ENCODE assay signal across 22 mouse cellular contexts in the genomic region with DNA sequence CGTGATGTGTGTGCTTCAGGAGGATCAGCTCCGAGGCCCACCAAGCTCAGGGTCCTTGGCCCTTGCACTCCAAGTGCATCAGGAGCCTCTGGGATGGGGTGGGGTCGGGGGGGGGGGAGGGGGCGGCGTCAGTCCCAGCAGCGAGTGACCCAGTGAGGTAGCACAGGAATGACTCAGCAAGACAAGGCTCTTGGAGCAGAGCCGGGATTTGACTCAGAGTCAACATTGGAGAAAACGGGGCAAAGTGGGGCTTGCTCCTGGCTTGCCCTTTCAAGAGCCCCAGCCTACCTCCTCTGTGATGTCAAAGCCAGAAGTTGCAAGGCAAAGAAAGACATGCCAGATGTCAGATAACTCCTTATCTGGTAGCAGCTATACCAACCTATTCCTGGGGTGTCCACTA. TPM values are rescaled to one million over a fixed set of nuclear protein-coding genes. Genes with fewer than 3 reads are reported as not detected.
DNase-seq lines count a peak whose midpoint lies in the region; ATAC-seq and TF ChIP-seq lines count a peak whose summit lies in the region.
"Had no signal": no experiment of that assay in that cellular context is flagged by ENCODE, and none has a peak within 500 bp of the region (broad histone marks: within the 10 kb centered on the region; RNA-seq: fewer than 3 reads in every experiment).

No protein-coding gene starts in this region.

- DNase-seq in lung, postnatal 36 days = peak; percentile 43
- no peak for DNase-seq in lung, postnatal 4 days
- DNase-seq in ES-E14 (ENCODE audit: low read depth, low spot score) = no peak
- DNase-seq in adrenal gland, postnatal 14 days = peak; percentile 63
- DNase-seq in stomach, postnatal 0 days (ENCODE audit: low spot score) = peak; percentile 61
- no peak for DNase-seq in cerebellum, adult 11 months
- no peak for DNase-seq in right cerebral cortex, adult 18-20 months
- DNase-seq: cerebellum, adult 9-11 months; kidney, adult 18-20 months; kidney, postnatal 10 days; liver, embryonic 13.5 days; right cerebral cortex, postnatal 25 days had no signal

- no peak for TF ChIP-seq EP300 in stomach, postnatal 0 days (optimal IDR thresholded peaks at IDR 0.05)

- TF ChIP-seq CTCF in stomach, postnatal 0 days (IDR thresholded peaks at IDR 0.05; ENCODE audit: low read depth) = no peak

- H3K27ac ChIP-seq in ES-E14 (ENCODE audit: insufficient read depth, low read depth, low read length, poor library complexity, severe bottlenecking) = peak overlapping the region; percentile 35; the same call in 1 of the 2 replicates
- no peak overlapping the region for H3K27ac ChIP-seq in stomach, postnatal 0 days (replicated peaks)
- H3K27ac ChIP-seq: embryonic facial prominence, embryonic 15.5 days; forebrain, embryonic 12.5 days; heart, embryonic 15.5 days; hindbrain, embryonic 10.5 days; layer of hippocampus, adult 2 months; left cerebral cortex, adult 2 months; limb, embryonic 12.5 days; liver, embryonic 13.5 days; lung, embryonic 15.5 days had no signal

- H3K27me3 ChIP-seq in stomach, postnatal 0 days (ENCODE audit: control insufficient read depth, insufficient read depth, low read length) = no peaks in the 10 kb centered on the region
- H3K27me3 ChIP-seq: embryonic facial prominence, embryonic 15.5 days; forebrain, embryonic 12.5 days; limb, embryonic 12.5 days; liver, embryonic 13.5 days; lung, embryonic 15.5 days had no signal

- no peaks in the 10 kb centered on the region for H3K36me3 ChIP-seq in ES-E14 (ENCODE audit: control insufficient read depth, insufficient read depth, low read length, poor library complexity, severe bottlenecking)
- H3K36me3 ChIP-seq in stomach, postnatal 0 days (ENCODE audit: control insufficient read depth, insufficient read depth, low read length) = no peaks in the 10 kb centered on the region
- H3K36me3 ChIP-seq: embryonic facial prominence, embryonic 15.5 days; forebrain, embryonic 12.5 days; heart, embryonic 15.5 days; hindbrain, embryonic 10.5 days; limb, embryonic 12.5 days; liver, embryonic 13.5 days; lung, embryonic 15.5 days had no signal

- H3K9me3 ChIP-seq in ES-E14 (ENCODE audit: control insufficient read depth, insufficient read depth, low read depth, low read length) = no peaks in the 10 kb centered on the region
- H3K9me3 ChIP-seq in stomach, postnatal 0 days (ENCODE audit: control insufficient read depth, low read length) = no peaks in the 10 kb centered on the region
- H3K9me3 ChIP-seq: embryonic facial prominence, embryonic 15.5 days; forebrain, embryonic 12.5 days; heart, embryonic 15.5 days; hindbrain, embryonic 10.5 days; limb, embryonic 12.5 days; liver, embryonic 13.5 days; lung, embryonic 15.5 days had no signal

- no peak overlapping the region for H3K9ac ChIP-seq in ES-E14 (ENCODE audit: insufficient read depth, low read depth, low read length, poor library complexity, severe bottlenecking)
- H3K9ac ChIP-seq in stomach, postnatal 0 days (ENCODE audit: low read length) = no peak overlapping the region
- H3K9ac ChIP-seq: embryonic facial prominence, embryonic 15.5 days; forebrain, embryonic 12.5 days; heart, embryonic 15.5 days; limb, embryonic 12.5 days; liver, embryonic 13.5 days; lung, embryonic 15.5 days had no signal

- H3K4me3 ChIP-seq in ES-E14 (ENCODE audit: insufficient read depth in 1 of 2, low read depth in 1 of 2, low read length in 2 of 2, poor library complexity in 1 of 2, severe bottlenecking in 1 of 2) = no peak overlapping the region
- H3K4me3 ChIP-seq in stomach, postnatal 0 days (ENCODE audit: low read depth, low read length) = no peak overlapping the region
- H3K4me3 ChIP-seq: embryonic facial prominence, embryonic 15.5 days; forebrain, embryonic 12.5 days; heart, embryonic 15.5 days; hindbrain, embryonic 10.5 days; layer of hippocampus, adult 2 months; left cerebral cortex, adult 2 months; limb, embryonic 12.5 days; liver, embryonic 13.5 days; lung, embryonic 15.5 days; megakaryocyte, embryonic 14.5 days had no signal

- peaks cover 2 to 20% of the 10 kb centered on the region in 2 experiments; a peak in 2 of 4 replicates for H3K4me1 ChIP-seq in ES-E14 (ENCODE audit: control insufficient read depth in 2 of 2, insufficient read depth in 2 of 2, low read length in 2 of 2, poor library complexity in 1 of 2)
- H3K4me1 ChIP-seq in stomach, postnatal 0 days (replicated peaks; ENCODE audit: control insufficient read depth, insufficient read depth) = no peaks in the 10 kb centered on the region
- H3K4me1 ChIP-seq: embryonic facial prominence, embryonic 15.5 days; forebrain, embryonic 12.5 days; heart, embryonic 15.5 days; hindbrain, embryonic 10.5 days; limb, embryonic 12.5 days; liver, embryonic 13.5 days; lung, embryonic 15.5 days had no signal

- ATAC-seq in stomach, postnatal 0 days (ENCODE audit: low FRiP score, low TSS enrichment) = peak; percentile 58; the same call in 1 of the 2 replicates

- no peak overlapping the region for H3K4me2 ChIP-seq in stomach, postnatal 0 days (replicated peaks; ENCODE audit: low read depth)
- H3K4me2 ChIP-seq: embryonic facial prominence, embryonic 15.5 days; forebrain, embryonic 12.5 days; heart, embryonic 15.5 days; limb, embryonic 12.5 days; liver, embryonic 13.5 days; lung, embryonic 15.5 days had no signal

- in situ Hi-C loops in ES-E14 (cut with MboI; ENCODE audit: low sequenced_read_pairs in 2 of 2, unreplicated experiment in 2 of 2) = no loop called here

- WGBS in stomach, postnatal 0 days = 20% methylated on average over 8 of the region's 8 CpGs

TF ChIP-seq in ES-E14, 5 proteins besides CTCF, POLR2A, EP300 and RAD21:
- TF ChIP-seq ZC3H11A (IDR thresholded peaks at IDR 0.05; ENCODE audit: borderline replicate concordance, low read depth, low read length) (no peak), MAFK (IDR thresholded peaks at IDR 0.05; ENCODE audit: insufficient read depth, low read depth, low read length) (peak; percentile 72; the same call in 1 of the 2 replicates)
TF ChIP-seq in ES-E14: peak in this region for 1.

RNA-seq across cellular contexts. Expression of a gene that starts 16.9 kb away (rescaled TPM):
- total RNA-seq in ES-E14 (2012; rRNA removed) = 0.36 and 0.48 TPM in 2 replicates
- 0.30 and 3.4 TPM in 2 replicates for total RNA-seq in adrenal gland, postnatal 14 days (2021)
- 0.10 and 0.11 TPM in 2 replicates for polyA plus RNA-seq in stomach, postnatal 0 days (2015; fragmentation: Nextera tagmentation; extraction: Ambion mirVana)
- total RNA-seq: layer of hippocampus, adult 2 months had no signal
- polyA plus RNA-seq: forebrain, embryonic 12.5 days; limb, embryonic 12.5 days; neural tube, embryonic 11.5 days had no signal

RNA-seq across cellular contexts. Expression of a gene that starts 21.9 kb away (rescaled TPM):
- 74.8 and 78.2 TPM in 2 replicates for total RNA-seq in ES-E14 (2012; rRNA removed)
- total RNA-seq in adrenal gland, postnatal 14 days (2021) = 19.9 and 21.4 TPM in 2 replicates
- polyA plus RNA-seq in stomach, postnatal 0 days (2015; fragmentation: Nextera tagmentation; extraction: Ambion mirVana) = 37.5 and 41.6 TPM in 2 replicates

RNA-seq across cellular contexts. Expression of a gene that starts 42.4 kb away (rescaled TPM):
- 3.1 and 5.0 TPM in 2 replicates for total RNA-seq in ES-E14 (2012; rRNA removed)
- 3.4 and 5.6 TPM in 2 replicates for total RNA-seq in adrenal gland, postnatal 14 days (2021)
- 6.8 and 7.0 TPM in 2 replicates for polyA plus RNA-seq in stomach, postnatal 0 days (2015; fragmentation: Nextera tagmentation; extraction: Ambion mirVana)

RNA-seq across cellular contexts. Expression of a gene that starts 48.7 kb away (rescaled TPM):
- 22.8 and 25.2 TPM in 2 replicates for total RNA-seq in ES-E14 (2012; rRNA removed)
- 7.2 and 9.6 TPM in 2 replicates for total RNA-seq in adrenal gland, postnatal 14 days (2021)
- 5.4 and 6.3 TPM in 2 replicates for polyA plus RNA-seq in stomach, postnatal 0 days (2015; fragmentation: Nextera tagmentation; extraction: Ambion mirVana)

Comparison
In these comparisons a context has a peak if more than half of its experiments do, and no peak if none do; other contexts are left out.
1. DNase-seq: peak in lung, postnatal 36 days (single experiment), adrenal gland, postnatal 14 days (single experiment) and stomach, postnatal 0 days (single experiment); none in lung, postnatal 4 days (0 of 2), ES-E14 (single experiment), cerebellum, adult 11 months (single experiment) and right cerebral cortex, adult 18-20 months (single experiment).